Mouse (Mus musculus) neural tube, embryonic 13.5 days (tissue): ENCODE measurements around the gene Nkx2-9. TPM values are rescaled to one million over a fixed set of nuclear protein-coding genes. Genes with fewer than 3 reads are reported as not detected.
A peak's percentile ranks its signal among the peaks of the same experiment; 100 is the strongest.

ENCODE experiments used
- ATAC-seq: fragments of 200-750 bp; cut with Nextera tagmentation; 2 replicates; pipeline ENCODE4 v1.8.0; 2017; ENCODE audit warnings: low read depth, mild to moderate bottlenecking, moderate TSS enrichment, moderate library complexity
- H3K27ac ChIP-seq: fragments of 300-500 bp; sonication (generic); replicated peaks from 2 replicates; pipeline ENCODE4 v1.5.1; 2015; ENCODE audit warnings: moderate library complexity, mild to moderate bottlenecking, inconsistent platforms
- H3K27me3 ChIP-seq: fragments of 300-500 bp; sonication (generic); 2 replicates; pipeline ENCODE4 v1.6.1; 2015; ENCODE audit warnings: mild to moderate bottlenecking, inconsistent platforms
- H3K36me3 ChIP-seq: fragments of 300-500 bp; sonication (generic); 2 replicates; pipeline ENCODE4 v1.6.1; 2015; ENCODE audit warnings: mild to moderate bottlenecking, inconsistent platforms
- H3K4me1 ChIP-seq: fragments of 300-500 bp; sonication (generic); replicated peaks from 2 replicates; pipeline ENCODE4 v1.6.1; 2015; ENCODE audit warnings: inconsistent platforms
- H3K4me2 ChIP-seq: fragments of 300-500 bp; sonication (generic); 2 replicates; pipeline ENCODE4 v1.6.1; 2015; ENCODE audit warnings: inconsistent platforms, mild to moderate bottlenecking, moderate library complexity
- H3K4me3 ChIP-seq: fragments of 300-500 bp; sonication (generic); 2 replicates; pipeline ENCODE4 v1.5.1; 2015; ENCODE audit warnings: mild to moderate bottlenecking, inconsistent platforms
- H3K9ac ChIP-seq: fragments of 300-500 bp; sonication (generic); 2 replicates; pipeline ENCODE4 v1.6.1; 2015; ENCODE audit warnings: moderate library complexity, mild to moderate bottlenecking, inconsistent platforms
- H3K9me3 ChIP-seq: fragments of 300-500 bp; sonication (generic); 2 replicates; pipeline ENCODE4 v1.6.1; 2016; ENCODE audit warnings: inconsistent platforms
- WGBS: fragments of 180-500 bp; shearing (Covaris S2); methylation state at CpG from one replicate; pipeline ENCODE4 v1.1.7; 2015; 5-methylcytosine and 5-hydroxymethylcytosine counted together
- polyA plus RNA-seq: library from polyadenylated mRNA; unstranded; fragments of >200 nt; fragmentation: Nextera tagmentation; extraction: Ambion mirVana; gene quantifications from 2 replicates; pipeline ENCODE4 v1.2.1, GENCODE M21; 2015

Gene Nkx2-9
- not detected in 2 replicates for polyA plus RNA-seq

GRCm38 (mm10) chr12:56612761-56613437, at the start of gene Nkx2-9:
TSS of gene Nkx2-9 (minus strand) at chr12:56613284.
- WGBS = 1% methylated on average over 40 of the region's 40 CpGs

GRCm38 (mm10) chr12:56637181-56637566, 24.1 kb upstream of the Nkx2-9 start:
- Histone ChIP-seq H3K9ac (no peak overlapping the region), H3K4me1 (peaks cover 3% of the 10 kb centered on the region; the same call in 1 of the 2 replicates), H3K27ac (no peak overlapping the region), H3K36me3 (no peaks in the 10 kb centered on the region), H3K27me3 (peaks cover 56% of the 10 kb centered on the region), H3K4me2 (peak overlapping the region; percentile 49), H3K9me3 (no peaks in the 10 kb centered on the region), H3K4me3 (peak overlapping the region; percentile 21)
- ATAC-seq = peak; percentile 67
- WGBS = 2% methylated on average over 5 of the region's 5 CpGs

More at GRCm38 (mm10) chr12:56612761-56613437, at the start of gene Nkx2-9:
- Histone ChIP-seq H3K9ac (no peak within 1 kb of the TSS), H3K4me1 (peaks cover 18% of the 10 kb centered on the region), H3K9me3 (no peaks in the 10 kb centered on the region), H3K4me2 (peak within 1 kb of the TSS; percentile 54), H3K4me3 (peak within 1 kb of the TSS; percentile 29), H3K36me3 (no peaks in the 10 kb centered on the region), H3K27me3 (peaks cover 95% of the 10 kb centered on the region), H3K27ac (no peak within 1 kb of the TSS)
- ATAC-seq = peak; percentile 57; the same call in 1 of the 2 replicates

- no peaks in the 10 kb centered on the region for H3K36me3 ChIP-seq
- H3K4me3 ChIP-seq = peak overlapping the region; percentile 21
- H3K9me3 ChIP-seq = no peaks in the 10 kb centered on the region
- peaks cover 58% of the 10 kb centered on the region for H3K27me3 ChIP-seq
- H3K27ac ChIP-seq = no peak overlapping the region
- no peak overlapping the region for H3K9ac ChIP-seq
- H3K4me1 ChIP-seq = peaks cover 3% of the 10 kb centered on the region; the same call in 1 of the 2 replicates
- WGBS = 25% methylated on average over 14 of the region's 14 CpGs
- peak overlapping the region; percentile 49 for H3K4me2 ChIP-seq
- ATAC-seq = peak; percentile 89
These were observed 23.6 kb upstream of the Nkx2-9 start for GRCm38 (mm10) chr12:56636534-56637180.

GRCm38 (mm10) chr12:56616088-56616487, 3.0 kb upstream of the Nkx2-9 start:
- peaks cover 18% of the 10 kb centered on the region for H3K4me1 ChIP-seq
- H3K36me3 ChIP-seq = no peaks in the 10 kb centered on the region
- no peak overlapping the region for H3K9ac ChIP-seq
- WGBS = 10% methylated on average over 1 of the region's 1 CpGs
- no peak for ATAC-seq
- no peak overlapping the region for H3K4me2 ChIP-seq
- no peak overlapping the region for H3K4me3 ChIP-seq
- H3K27me3 ChIP-seq = peaks cover 94% of the 10 kb centered on the region
- H3K9me3 ChIP-seq = no peaks in the 10 kb centered on the region
- no peak overlapping the region for H3K27ac ChIP-seq

GRCm38 (mm10) chr12:56615391-56615790, 2.3 kb upstream of the Nkx2-9 start:
- Histone ChIP-seq H3K4me2 (no peak overlapping the region), H3K4me1 (peaks cover 18% of the 10 kb centered on the region), H3K9ac (no peak overlapping the region), H3K27ac (no peak overlapping the region), H3K4me3 (no peak overlapping the region), H3K27me3 (peaks cover 94% of the 10 kb centered on the region), H3K36me3 (no peaks in the 10 kb centered on the region), H3K9me3 (no peaks in the 10 kb centered on the region)
- no peak for ATAC-seq
- WGBS = 5% methylated on average over 6 of the region's 6 CpGs

- Histone ChIP-seq H3K9ac (no peak overlapping the region), H3K4me3 (no peak overlapping the region), H3K27ac (no peak overlapping the region), H3K36me3 (no peaks in the 10 kb centered on the region), H3K4me2 (no peak overlapping the region), H3K9me3 (no peaks in the 10 kb centered on the region), H3K27me3 (peaks cover 94% of the 10 kb centered on the region), H3K4me1 (peaks cover 18% of the 10 kb centered on the region)
- 2% methylated on average over 21 of the region's 21 CpGs for WGBS
- peak; percentile 69; the same call in 1 of the 2 replicates for ATAC-seq
These were observed 1.4 kb upstream of the Nkx2-9 start for GRCm38 (mm10) chr12:56614513-56614912.

GRCm38 (mm10) chr12:56613916-56614510, 929 bp upstream of the Nkx2-9 start:
- Histone ChIP-seq H3K4me1 (peaks cover 18% of the 10 kb centered on the region), H3K4me2 (no peak overlapping the region), H3K36me3 (no peaks in the 10 kb centered on the region), H3K27me3 (peaks cover 94% of the 10 kb centered on the region), H3K4me3 (no peak overlapping the region), H3K9me3 (no peaks in the 10 kb centered on the region), H3K9ac (no peak overlapping the region), H3K27ac (no peak overlapping the region)
- WGBS = 4% methylated on average over 14 of the region's 14 CpGs
- ATAC-seq = no peak

GRCm38 (mm10) chr12:56613438-56613830, 350 bp upstream of the Nkx2-9 start:
- H3K9ac ChIP-seq = no peak overlapping the region
- ATAC-seq = no peak
- no peaks in the 10 kb centered on the region for H3K9me3 ChIP-seq
- H3K4me1 ChIP-seq = peaks cover 18% of the 10 kb centered on the region
- 3% methylated on average over 6 of the region's 6 CpGs for WGBS
- no peak overlapping the region for H3K27ac ChIP-seq
- H3K36me3 ChIP-seq = no peaks in the 10 kb centered on the region
- 0 out of 2 replicates have a peak overlapping the region, but pooled peaks have one; percentile 6 for H3K4me3 ChIP-seq
- peaks cover 95% of the 10 kb centered on the region for H3K27me3 ChIP-seq
- H3K4me2 ChIP-seq = no peak overlapping the region

- Histone ChIP-seq H3K4me1 (peaks cover 18% of the 10 kb centered on the region), H3K27me3 (peaks cover 95% of the 10 kb centered on the region), H3K9me3 (no peaks in the 10 kb centered on the region), H3K4me2 (peak overlapping the region; percentile 54), H3K27ac (no peak overlapping the region), H3K4me3 (peak overlapping the region; percentile 29), H3K9ac (no peak overlapping the region), H3K36me3 (no peaks in the 10 kb centered on the region)
- no peak for ATAC-seq
- 0% methylated on average over 10 of the region's 10 CpGs for WGBS
These were observed 742 bp downstream of the Nkx2-9 start for GRCm38 (mm10) chr12:56612349-56612735.

GRCm38 (mm10) chr12:56611504-56612348, 1.4 kb downstream of the Nkx2-9 start:
- Histone ChIP-seq H3K4me3 (peak overlapping the region; percentile 29), H3K27me3 (peaks cover 99% of the 10 kb centered on the region), H3K27ac (no peak overlapping the region), H3K36me3 (no peaks in the 10 kb centered on the region), H3K4me2 (peak overlapping the region; percentile 54), H3K4me1 (peaks cover 18% of the 10 kb centered on the region), H3K9ac (no peak overlapping the region), H3K9me3 (no peaks in the 10 kb centered on the region)
- ATAC-seq = peak; percentile 36; the same call in 1 of the 2 replicates
- WGBS = under 1% methylated on average over 57 of the region's 57 CpGs

- no peak for ATAC-seq
- no peaks in the 10 kb centered on the region for H3K9me3 ChIP-seq
- H3K4me1 ChIP-seq = peaks cover 18% of the 10 kb centered on the region
- H3K4me3 ChIP-seq = no peak overlapping the region
- H3K27ac ChIP-seq = no peak overlapping the region
- peaks cover 100% of the 10 kb centered on the region for H3K27me3 ChIP-seq
- H3K36me3 ChIP-seq = no peaks in the 10 kb centered on the region
- no peak overlapping the region for H3K4me2 ChIP-seq
- no peak overlapping the region for H3K9ac ChIP-seq
- WGBS = 2% methylated on average over 6 of the region's 6 CpGs
These were observed 2.2 kb downstream of the Nkx2-9 start for GRCm38 (mm10) chr12:56610851-56611250.
